Comparison of ENCODE assay signal across 20 mouse cellular contexts in genomic region chr14:105341765-105342164, GRCm38 (mm10).
DNase-seq lines count a peak whose midpoint lies in the region; ATAC-seq and TF ChIP-seq lines count a peak whose summit lies in the region.
"Had no signal": no experiment of that assay in that cellular context is flagged by ENCODE, and none has a peak within 500 bp of the region (broad histone marks: within the 10 kb centered on the region; RNA-seq: fewer than 3 reads in every experiment).

No protein-coding gene starts in this region.

- H3K9me3 ChIP-seq in lung, embryonic 14.5 days (ENCODE audit: low read depth, low read length) = no peaks in the 10 kb centered on the region
- no peaks in the 10 kb centered on the region for H3K9me3 ChIP-seq in forebrain, embryonic 16.5 days (ENCODE audit: control insufficient read depth, low read length)
- H3K9me3 ChIP-seq: forebrain, embryonic 13.5 days; heart, embryonic 10.5 days; hindbrain, embryonic 12.5 days had no signal

- H3K27ac ChIP-seq in lung, embryonic 14.5 days (ENCODE audit: low read depth) = no peak overlapping the region
- no peak overlapping the region for H3K27ac ChIP-seq in forebrain, embryonic 16.5 days (ENCODE audit: low read length)
- H3K27ac ChIP-seq: forebrain, embryonic 13.5 days; hindbrain, embryonic 12.5 days; hindbrain, postnatal 0 days had no signal

- no peak for TF ChIP-seq CTCF in lung, embryonic 14.5 days (IDR thresholded peaks at IDR 0.05; ENCODE audit: low read depth)
- TF ChIP-seq CTCF in lung, adult 2 months (IDR thresholded peaks at IDR 0.05; ENCODE audit: insufficient read depth, low read length) = no peak

- H3K27me3 ChIP-seq in lung, embryonic 14.5 days (ENCODE audit: insufficient read depth, low read length) = no peaks in the 10 kb centered on the region
- H3K27me3 ChIP-seq in forebrain, embryonic 16.5 days (replicated peaks; ENCODE audit: control insufficient read depth, insufficient read depth, low read length) = no peaks in the 10 kb centered on the region
- H3K27me3 ChIP-seq: forebrain, embryonic 13.5 days; hindbrain, embryonic 12.5 days had no signal

- H3K4me2 ChIP-seq in lung, embryonic 14.5 days = no peak overlapping the region
- no peak overlapping the region for H3K4me2 ChIP-seq in forebrain, embryonic 16.5 days (ENCODE audit: low read length)
- H3K4me2 ChIP-seq: forebrain, embryonic 13.5 days; hindbrain, embryonic 12.5 days had no signal

- H3K36me3 ChIP-seq in lung, embryonic 14.5 days (ENCODE audit: insufficient read depth) = no peaks in the 10 kb centered on the region
- no peaks in the 10 kb centered on the region for H3K36me3 ChIP-seq in forebrain, embryonic 16.5 days (ENCODE audit: control insufficient read depth, insufficient read depth)
- H3K36me3 ChIP-seq: heart, embryonic 10.5 days; hindbrain, embryonic 12.5 days had no signal

- 31% methylated on average over 8 of the region's 8 CpGs for WGBS in lung, embryonic 14.5 days
- WGBS in lung, adult 2 months = 55% methylated on average over 8 of the region's 8 CpGs
- WGBS in forebrain, embryonic 16.5 days = 85% methylated on average over 8 of the region's 8 CpGs

- no peaks in the 10 kb centered on the region for H3K4me1 ChIP-seq in lung, embryonic 14.5 days (ENCODE audit: insufficient read depth)
- H3K4me1 ChIP-seq in lung, adult 2 months (ENCODE audit: control insufficient read depth, insufficient read depth, low read length) = no peaks in the 10 kb centered on the region
- H3K4me1 ChIP-seq in forebrain, embryonic 16.5 days (replicated peaks; ENCODE audit: control insufficient read depth, insufficient read depth, low read length) = no peaks in the 10 kb centered on the region
- H3K4me1 ChIP-seq: forebrain, embryonic 13.5 days; heart, embryonic 10.5 days; hindbrain, embryonic 12.5 days had no signal

- H3K9ac ChIP-seq in lung, embryonic 14.5 days = no peak overlapping the region
- H3K9ac ChIP-seq in forebrain, embryonic 16.5 days (replicated peaks; ENCODE audit: low read depth, low read length) = no peak overlapping the region
- H3K9ac ChIP-seq: forebrain, embryonic 13.5 days; hindbrain, embryonic 12.5 days had no signal

- TF ChIP-seq POLR2A in lung, adult 2 months (IDR thresholded peaks at IDR 0.05; ENCODE audit: borderline replicate concordance, extremely low read depth, low read depth, low read length) = no peak

- ATAC-seq in lung, embryonic 14.5 days (ENCODE audit: insufficient read depth) = no peak
- ATAC-seq in forebrain, embryonic 16.5 days = no peak
- ATAC-seq: forebrain, embryonic 13.5 days; hindbrain, postnatal 0 days had no signal

- H3K4me3 ChIP-seq in lung, embryonic 14.5 days (ENCODE audit: low read depth, low read length) = no peak overlapping the region
- H3K4me3 ChIP-seq in lung, adult 2 months (replicated peaks; ENCODE audit: extremely low read depth, low read depth, low read length) = no peak overlapping the region
- H3K4me3 ChIP-seq in forebrain, embryonic 16.5 days (replicated peaks; ENCODE audit: low read length) = no peak overlapping the region
- H3K4me3 ChIP-seq: forebrain, embryonic 13.5 days; heart, embryonic 10.5 days; hindbrain, embryonic 12.5 days had no signal

- peak; percentile 42 for DNase-seq in lung, embryonic 14.5 days
- DNase-seq in lung, adult 2 months = no peak
- DNase-seq in urinary bladder, postnatal 25 days (ENCODE audit: low spot score) = peak; percentile 40
- DNase-seq in urinary bladder, postnatal 4 days (ENCODE audit: low spot score in 2 of 2) = no peak
- peak; percentile 37 for DNase-seq in fat pad, adult 2 months (ENCODE audit: extremely low read depth, low read depth, low spot score)
- no peak for DNase-seq in spleen, adult 12 weeks (ENCODE audit: low spot score)
- DNase-seq in thymus, postnatal 0 days (ENCODE audit: low spot score) = no peak
- DNase-seq: adrenal gland, postnatal 10 days; cerebellum, adult 11 months; cerebellum, adult 8-10 months; cerebellum, postnatal 14 days; embryo, embryonic 11 days; gastrocnemius, postnatal 36 days; heart, postnatal 10 days; heart, postnatal 4 days had no signal

Comparison
In these comparisons a context has a peak if more than half of its experiments do, and no peak if none do; other contexts are left out.
1. DNase-seq: peak in lung, embryonic 14.5 days (single experiment), urinary bladder, postnatal 25 days (single experiment) and fat pad, adult 2 months (single experiment); none in lung, adult 2 months (single experiment), urinary bladder, postnatal 4 days (0 of 2), spleen, adult 12 weeks (single experiment) and thymus, postnatal 0 days (single experiment).